Mouse (Mus musculus) myocyte (in vitro differentiated cells): ENCODE measurements around the gene Gm42669. TPM values are rescaled to one million over a fixed set of nuclear protein-coding genes. Genes with fewer than 3 reads are reported as not detected.

Experiments used
- H3K27me3 ChIP-seq: one replicate; pipeline ENCODE4 v1.6.1; 2011; ENCODE audit not compliant: control insufficient read depth, insufficient read depth, insufficient read length
- H3K36me3 ChIP-seq: one replicate; pipeline ENCODE4 v1.6.1; 2011; ENCODE audit not compliant: control insufficient read depth, insufficient read depth
- H3K4me2 ChIP-seq: one replicate; pipeline ENCODE4 v1.6.1; 2011; ENCODE audit warnings: low read depth, control low read depth
- H3K4me3 ChIP-seq: one replicate; pipeline ENCODE4 v1.5.1; 2011; ENCODE audit warnings: mild to moderate bottlenecking, control low read depth, moderate library complexity
- H3K79me2 ChIP-seq: one replicate; pipeline ENCODE4 v1.6.1; 2011; ENCODE audit not compliant: control insufficient read depth, insufficient read depth
- H3ac ChIP-seq: one replicate; pipeline ENCODE4 v1.6.1; 2011; ENCODE audit not compliant: control insufficient read depth, insufficient read length
- CEBPB ChIP-seq: IDR thresholded peaks from 2 replicates; pipeline ENCODE4 v1.6.1; 2011; ENCODE audit warnings: mild to moderate bottlenecking, moderate library complexity; ENCODE audit not compliant: poor library complexity, insufficient read depth, severe bottlenecking
- E2F4 ChIP-seq: IDR thresholded peaks from one replicate; pipeline ENCODE4 v1.6.1; 2011; ENCODE audit warnings: mild to moderate bottlenecking, control low read depth, moderate library complexity; ENCODE audit not compliant: insufficient read depth
- MAX ChIP-seq: IDR thresholded peaks from one replicate; pipeline ENCODE4 v1.6.1; 2011; ENCODE audit warnings: low read depth, mild to moderate bottlenecking, control low read depth
- MYOD1 ChIP-seq, 3 experiments: IDR thresholded peaks; one replicate each; pipeline ENCODE4 v1.6.1; 2011; ENCODE audit warnings: control low read depth in 2 of 3, low read depth in 2 of 3, mild to moderate bottlenecking in 2 of 3, moderate library complexity in 1 of 3; ENCODE audit not compliant: insufficient read length in 2 of 3, control insufficient read depth in 1 of 3
- MYOG ChIP-seq, 3 experiments: IDR thresholded peaks; one replicate each; pipeline ENCODE4 v1.6.1; 2011; ENCODE audit warnings: control low read depth in 2 of 3, low read depth in 2 of 3, mild to moderate bottlenecking in 2 of 3; ENCODE audit not compliant: insufficient read length in 2 of 3, control insufficient read depth in 1 of 3, insufficient read depth in 1 of 3
- POLR2A ChIP-seq: IDR thresholded peaks from one replicate; pipeline ENCODE4 v1.6.1; 2011; ENCODE audit warnings: low read depth, mild to moderate bottlenecking, control low read depth, moderate library complexity; ENCODE audit not compliant: insufficient read length
- POLR2AphosphoS2 ChIP-seq: IDR thresholded peaks from one replicate; pipeline ENCODE4 v1.6.1; 2011; ENCODE audit warnings: low read depth, control low read depth; ENCODE audit not compliant: insufficient read length
- REST ChIP-seq: IDR thresholded peaks from one replicate; pipeline ENCODE4 v1.6.1; 2011; ENCODE audit warnings: mild to moderate bottlenecking, control low read depth, moderate library complexity; ENCODE audit not compliant: insufficient read depth, insufficient read length
- SRF ChIP-seq: IDR thresholded peaks from one replicate; pipeline ENCODE4 v1.6.1; 2011; ENCODE audit warnings: low read depth; ENCODE audit not compliant: control insufficient read depth, insufficient read length
- TCF12 ChIP-seq: IDR thresholded peaks from one replicate; pipeline ENCODE4 v1.6.1; 2011; ENCODE audit warnings: mild to moderate bottlenecking, control low read depth; ENCODE audit not compliant: poor library complexity, insufficient read depth, severe bottlenecking
- TCF3 ChIP-seq: IDR thresholded peaks from one replicate; pipeline ENCODE4 v1.6.1; 2011; ENCODE audit warnings: low read depth, control low read depth; ENCODE audit not compliant: insufficient read length
- USF1 ChIP-seq: IDR thresholded peaks from one replicate; pipeline ENCODE4 v1.6.1; 2011; ENCODE audit warnings: low read depth, mild to moderate bottlenecking, control low read depth, moderate library complexity
- polyA plus RNA-seq: library from polyadenylated mRNA; unstranded; fragments of >200 nt; fragmentation: generic; extraction: Trizol; gene quantifications from one replicate; pipeline ENCODE4 v1.2.1, GENCODE M21; 2012; ENCODE audit warnings: missing spikeins

The Gm42669 gene
- polyA plus RNA-seq, 1 experiment: 0.02 TPM

- Histone ChIP-seq H3K27me3 (no peaks in the 10 kb centered on the region), H3K4me3 (no peak overlapping the region), H3K4me2 (no peak overlapping the region), H3K79me2 (no peaks in the 10 kb centered on the region), H3K36me3 (no peaks in the 10 kb centered on the region), H3ac (no peak overlapping the region)
- TF ChIP-seq POLR2AphosphoS2 (no peak), MYOG (IDR thresholded peaks at IDR 0.05; ENCODE audit: control insufficient read depth in 1 of 3, insufficient read depth in 1 of 3, insufficient read length in 2 of 3, low read depth in 2 of 3) (no peak), POLR2A (no peak), CEBPB (no peak), MAX (no peak), TCF3 (no peak), MYOD1 (IDR thresholded peaks at IDR 0.05; ENCODE audit: control insufficient read depth in 1 of 3, insufficient read length in 2 of 3, low read depth in 2 of 3) (no peak), SRF (no peak), E2F4 (no peak), USF1 (no peak)
Measured at GRCm38 (mm10) chr5:107515453-107515852, 8.0 kb downstream of the Gm42669 start.

- Histone ChIP-seq H3ac (no peak overlapping the region), H3K27me3 (no peaks in the 10 kb centered on the region), H3K36me3 (no peaks in the 10 kb centered on the region), H3K4me2 (no peak overlapping the region), H3K79me2 (no peaks in the 10 kb centered on the region), H3K4me3 (no peak overlapping the region)
- TF ChIP-seq E2F4 (no peak), CEBPB (no peak), REST (no peak), USF1 (no peak), MYOD1 (IDR thresholded peaks at IDR 0.05; ENCODE audit: control insufficient read depth in 1 of 3, insufficient read length in 2 of 3, low read depth in 2 of 3) (no peak), POLR2AphosphoS2 (no peak), TCF3 (no peak), POLR2A (no peak), SRF (no peak), MYOG (IDR thresholded peaks at IDR 0.05; ENCODE audit: control insufficient read depth in 1 of 3, insufficient read depth in 1 of 3, insufficient read length in 2 of 3, low read depth in 2 of 3) (no peak), MAX (no peak)
Measured at GRCm38 (mm10) chr5:107516087-107516486, 8.7 kb downstream of the Gm42669 start.

- H3K4me2 ChIP-seq: no peak overlapping the region
- no peaks in the 10 kb centered on the region for H3K27me3 ChIP-seq
- H3K4me3 ChIP-seq: no peak overlapping the region
- no peak overlapping the region for H3ac ChIP-seq
- no peaks in the 10 kb centered on the region for H3K79me2 ChIP-seq
- no peak for TF ChIP-seq MAX
- TF ChIP-seq E2F4: no peak
- TF ChIP-seq CEBPB: no peak
- TF ChIP-seq REST: no peak
- TF ChIP-seq POLR2A: no peak
- TF ChIP-seq SRF: no peak
- no peak for TF ChIP-seq TCF3
- no peak for TF ChIP-seq POLR2AphosphoS2
- no peak for TF ChIP-seq MYOG (IDR thresholded peaks at IDR 0.05; ENCODE audit: control insufficient read depth in 1 of 3, insufficient read depth in 1 of 3, insufficient read length in 2 of 3, low read depth in 2 of 3)
- TF ChIP-seq MYOD1 (IDR thresholded peaks at IDR 0.05; ENCODE audit: control insufficient read depth in 1 of 3, insufficient read length in 2 of 3, low read depth in 2 of 3): no peak
- TF ChIP-seq USF1: no peak
- TF ChIP-seq TCF12: no peak
- H3K36me3 ChIP-seq: no peaks in the 10 kb centered on the region
Measured at GRCm38 (mm10) chr5:107518602-107519001, 11.2 kb downstream of the Gm42669 start.

- Histone ChIP-seq H3K27me3 (no peaks in the 10 kb centered on the region), H3K79me2 (no peaks in the 10 kb centered on the region), H3K4me2 (no peak overlapping the region), H3ac (no peak overlapping the region), H3K36me3 (no peaks in the 10 kb centered on the region), H3K4me3 (no peak overlapping the region)
- TF ChIP-seq POLR2AphosphoS2 (no peak), MAX (no peak), SRF (no peak), USF1 (no peak), TCF3 (no peak), MYOG (IDR thresholded peaks at IDR 0.05; ENCODE audit: control insufficient read depth in 1 of 3, insufficient read depth in 1 of 3, insufficient read length in 2 of 3, low read depth in 2 of 3) (no peak), CEBPB (no peak), TCF12 (no peak), E2F4 (no peak), REST (no peak), POLR2A (no peak), MYOD1 (IDR thresholded peaks at IDR 0.05; ENCODE audit: control insufficient read depth in 1 of 3, insufficient read length in 2 of 3, low read depth in 2 of 3) (no peak)
Measured at GRCm38 (mm10) chr5:107521386-107521785, 14.0 kb downstream of the Gm42669 start.

- no peak overlapping the region for H3K4me2 ChIP-seq
- no peaks in the 10 kb centered on the region for H3K36me3 ChIP-seq
- no peaks in the 10 kb centered on the region for H3K79me2 ChIP-seq
- TF ChIP-seq MAX (no peak), MYOG (IDR thresholded peaks at IDR 0.05; ENCODE audit: control insufficient read depth in 1 of 3, insufficient read depth in 1 of 3, insufficient read length in 2 of 3, low read depth in 2 of 3) (no peak), MYOD1 (IDR thresholded peaks at IDR 0.05; ENCODE audit: control insufficient read depth in 1 of 3, insufficient read length in 2 of 3, low read depth in 2 of 3) (no peak)
- no peaks in the 10 kb centered on the region for H3K27me3 ChIP-seq
- no peak overlapping the region for H3ac ChIP-seq
- no peak overlapping the region for H3K4me3 ChIP-seq
Measured at GRCm38 (mm10) chr5:107521897-107522296, 14.5 kb downstream of the Gm42669 start.
